Mouse (Mus musculus): ENCODE measurements around the gene Ctcf. TPM values are rescaled to one million over a fixed set of nuclear protein-coding genes. Genes with fewer than 3 reads are reported as not detected.

Ctcf gene
- polyA plus RNA-seq, 1 experiment from 2014 or later = 128 TPM

- 72% methylated on average over 14 of the region's 14 CpGs for WGBS
Observed at GRCm38 (mm10) chr8:105688242-105688752, 51.9 kb downstream of the Ctcf start.

GRCm38 (mm10) chr8:105689256-105689982 is 53.1 kb downstream of the Ctcf start:
- no peak overlapping the region for H3K27ac ChIP-seq (replicated peaks; ENCODE audit: low read depth, low read length)
- no peaks in the 10 kb centered on the region for H3K27me3 ChIP-seq (ENCODE audit: control insufficient read depth, insufficient read depth, low read length)
- H3K9me3 ChIP-seq (ENCODE audit: control insufficient read depth, low read length) = no peaks in the 10 kb centered on the region
- 60% methylated on average over 35 of the region's 35 CpGs for WGBS
- no peaks in the 10 kb centered on the region for H3K36me3 ChIP-seq (ENCODE audit: control insufficient read depth, insufficient read depth, low read length)
- H3K4me2 ChIP-seq (ENCODE audit: low read depth, severe bottlenecking) = no peak overlapping the region
- ATAC-seq (ENCODE audit: insufficient number of reproducible peaks, low FRiP score, low TSS enrichment, low read depth) (no peak), DNase-seq (ENCODE audit: low spot score) (no peak)
- no peak overlapping the region for H3K4me3 ChIP-seq (ENCODE audit: low read depth, low read length)
- H3K4me1 ChIP-seq (ENCODE audit: control insufficient read depth, insufficient read depth, low read length) = peaks cover 4% of the 10 kb centered on the region; the same call in 1 of the 2 replicates
- H3K9ac ChIP-seq (ENCODE audit: low read length) = no peak overlapping the region

More at GRCm38 (mm10) chr8:105688242-105688752, 51.9 kb downstream of the Ctcf start:
- Histone ChIP-seq H3K9ac (ENCODE audit: low read length) (no peak overlapping the region), H3K4me3 (ENCODE audit: low read depth, low read length) (no peak overlapping the region), H3K36me3 (ENCODE audit: control insufficient read depth, insufficient read depth, low read length) (peaks cover 4% of the 10 kb centered on the region; the same call in 1 of the 2 replicates), H3K27ac (replicated peaks; ENCODE audit: low read depth, low read length) (no peak overlapping the region), H3K4me2 (ENCODE audit: low read depth, severe bottlenecking) (no peak overlapping the region), H3K9me3 (ENCODE audit: control insufficient read depth, low read length) (no peaks in the 10 kb centered on the region), H3K27me3 (ENCODE audit: control insufficient read depth, insufficient read depth, low read length) (no peaks in the 10 kb centered on the region), H3K4me1 (ENCODE audit: control insufficient read depth, insufficient read depth, low read length) (peaks cover 4% of the 10 kb centered on the region; the same call in 1 of the 2 replicates)
- DNase-seq (ENCODE audit: low spot score) (no peak), ATAC-seq (ENCODE audit: insufficient number of reproducible peaks, low FRiP score, low TSS enrichment, low read depth) (no peak)

GRCm38 (mm10) chr8:105689983-105690360 is 53.6 kb downstream of the Ctcf start:
- H3K36me3 ChIP-seq (ENCODE audit: control insufficient read depth, insufficient read depth, low read length) = no peaks in the 10 kb centered on the region
- ATAC-seq (ENCODE audit: insufficient number of reproducible peaks, low FRiP score, low TSS enrichment, low read depth) = no peak
- WGBS = 91% methylated on average over 9 of the region's 9 CpGs
- no peak overlapping the region for H3K27ac ChIP-seq (replicated peaks; ENCODE audit: low read depth, low read length)
- no peaks in the 10 kb centered on the region for H3K27me3 ChIP-seq (ENCODE audit: control insufficient read depth, insufficient read depth, low read length)
- peaks cover 4% of the 10 kb centered on the region; the same call in 1 of the 2 replicates for H3K4me1 ChIP-seq (ENCODE audit: control insufficient read depth, insufficient read depth, low read length)
- H3K9me3 ChIP-seq (ENCODE audit: control insufficient read depth, low read length) = no peaks in the 10 kb centered on the region
- no peak for DNase-seq (ENCODE audit: low spot score)
- H3K4me3 ChIP-seq (ENCODE audit: low read depth, low read length) = no peak overlapping the region
- H3K4me2 ChIP-seq (ENCODE audit: low read depth, severe bottlenecking) = no peak overlapping the region
- H3K9ac ChIP-seq (ENCODE audit: low read length) = no peak overlapping the region

DNA sequence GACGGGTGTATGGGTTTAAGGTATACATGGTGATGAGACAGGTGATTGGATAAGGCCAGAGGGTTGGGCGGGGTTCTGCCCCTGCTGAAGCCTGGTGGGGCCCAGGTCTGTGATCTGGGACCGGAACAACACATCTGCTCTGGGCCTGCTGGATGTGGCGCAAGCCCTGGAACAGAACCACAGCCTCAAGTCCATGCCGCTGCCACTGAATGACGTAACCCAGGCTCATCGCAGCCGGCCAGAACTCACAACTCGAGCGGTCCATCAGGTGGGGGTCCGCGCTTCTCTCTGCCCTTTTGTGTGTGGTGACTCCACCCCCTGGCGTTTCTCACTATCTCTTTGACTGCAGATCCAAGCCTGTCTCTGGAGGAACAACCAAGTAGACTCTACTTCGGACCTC is 54.6 kb downstream of the Ctcf start:
- ATAC-seq (ENCODE audit: insufficient number of reproducible peaks, low FRiP score, low TSS enrichment, low read depth) (no peak), DNase-seq (ENCODE audit: low spot score) (no peak)
- H3K9me3 ChIP-seq (ENCODE audit: control insufficient read depth, low read length) = no peaks in the 10 kb centered on the region
- 0 out of 2 replicates have a peak, but pooled peaks cover 3% of the 10 kb centered on the region for H3K27me3 ChIP-seq (ENCODE audit: control insufficient read depth, insufficient read depth, low read length)
- no peak overlapping the region for H3K4me3 ChIP-seq (ENCODE audit: low read depth, low read length)
- H3K27ac ChIP-seq (replicated peaks; ENCODE audit: low read depth, low read length) = no peak overlapping the region
- H3K9ac ChIP-seq (ENCODE audit: low read length) = no peak overlapping the region
- H3K4me1 ChIP-seq (ENCODE audit: control insufficient read depth, insufficient read depth, low read length) = peaks cover 3% of the 10 kb centered on the region; the same call in 1 of the 2 replicates
- WGBS = 84% methylated on average over 14 of the region's 14 CpGs
- no peaks in the 10 kb centered on the region for H3K36me3 ChIP-seq (ENCODE audit: control insufficient read depth, insufficient read depth, low read length)
- no peak overlapping the region for H3K4me2 ChIP-seq (ENCODE audit: low read depth, severe bottlenecking)

DNA sequence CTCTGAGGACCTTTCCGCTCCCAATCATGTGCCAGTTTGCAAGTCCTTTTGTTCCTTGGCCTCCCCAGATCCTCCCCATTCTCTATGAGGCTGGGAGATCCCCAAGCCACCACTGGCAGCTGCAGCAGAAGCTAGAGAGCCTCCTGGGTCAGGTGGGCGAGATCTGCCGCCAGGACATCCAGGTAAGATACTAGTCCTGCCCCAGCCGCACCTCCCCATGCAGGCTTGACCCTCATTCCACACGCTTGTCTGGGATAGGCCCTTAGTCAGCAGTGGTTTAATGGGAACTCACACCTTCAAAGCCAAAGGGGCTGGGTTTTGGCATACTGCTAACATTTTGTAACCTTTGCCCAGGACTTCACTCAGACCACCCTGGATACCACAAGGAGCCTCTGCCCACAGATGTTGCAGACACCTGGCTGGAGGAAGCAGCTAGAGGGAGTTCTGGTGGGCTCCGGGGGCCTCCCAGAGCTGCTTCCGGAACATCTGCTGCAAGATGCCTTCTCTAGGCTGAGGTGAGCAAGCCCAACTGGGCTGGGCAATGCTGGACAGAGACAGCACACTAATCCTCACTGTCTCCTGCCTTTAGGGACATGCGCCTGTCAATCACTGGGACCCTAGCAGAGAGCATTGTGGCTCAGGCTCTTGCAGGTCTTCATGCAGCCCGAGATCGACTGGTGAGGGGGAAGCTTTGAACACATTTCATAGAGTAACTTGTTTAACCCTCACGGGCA is 56.2 kb downstream of the Ctcf start:
- Histone ChIP-seq H3K9ac (ENCODE audit: low read length) (no peak overlapping the region), H3K4me3 (ENCODE audit: low read depth, low read length) (no peak overlapping the region), H3K4me1 (ENCODE audit: control insufficient read depth, insufficient read depth, low read length) (no peaks in the 10 kb centered on the region), H3K27me3 (ENCODE audit: control insufficient read depth, insufficient read depth, low read length) (0 out of 2 replicates have a peak, but pooled peaks cover 3% of the 10 kb centered on the region), H3K4me2 (ENCODE audit: low read depth, severe bottlenecking) (no peak overlapping the region), H3K9me3 (ENCODE audit: control insufficient read depth, low read length) (no peaks in the 10 kb centered on the region), H3K27ac (replicated peaks; ENCODE audit: low read depth, low read length) (no peak overlapping the region), H3K36me3 (ENCODE audit: control insufficient read depth, insufficient read depth, low read length) (no peaks in the 10 kb centered on the region; the same call in 1 of the 2 replicates)
- 93% methylated on average over 11 of the region's 11 CpGs for WGBS
- no peak for DNase-seq (ENCODE audit: low spot score)
- no peak for ATAC-seq (ENCODE audit: insufficient number of reproducible peaks, low FRiP score, low TSS enrichment, low read depth)

GRCm38 (mm10) chr8:105693648-105694047 is 57.3 kb downstream of the Ctcf start:
- Histone ChIP-seq H3K4me2 (ENCODE audit: low read depth, severe bottlenecking) (peak overlapping the region; percentile 71), H3K36me3 (ENCODE audit: control insufficient read depth, insufficient read depth, low read length) (peaks cover 7% of the 10 kb centered on the region; the same call in 1 of the 2 replicates), H3K4me3 (ENCODE audit: low read depth, low read length) (peak overlapping the region; percentile 22), H3K27ac (replicated peaks; ENCODE audit: low read depth, low read length) (no peak overlapping the region), H3K9me3 (ENCODE audit: control insufficient read depth, low read length) (no peaks in the 10 kb centered on the region), H3K27me3 (ENCODE audit: control insufficient read depth, insufficient read depth, low read length) (0 out of 2 replicates have a peak, but pooled peaks cover 3% of the 10 kb centered on the region), H3K9ac (ENCODE audit: low read length) (no peak overlapping the region), H3K4me1 (ENCODE audit: control insufficient read depth, insufficient read depth, low read length) (no peaks in the 10 kb centered on the region)
- DNase-seq (ENCODE audit: low spot score) (peak; percentile 84), ATAC-seq (ENCODE audit: insufficient number of reproducible peaks, low FRiP score, low TSS enrichment, low read depth) (peak; percentile 44; the same call in 1 of the 2 replicates)
- 5% methylated on average over 28 of the region's 30 CpGs for WGBS

DNA sequence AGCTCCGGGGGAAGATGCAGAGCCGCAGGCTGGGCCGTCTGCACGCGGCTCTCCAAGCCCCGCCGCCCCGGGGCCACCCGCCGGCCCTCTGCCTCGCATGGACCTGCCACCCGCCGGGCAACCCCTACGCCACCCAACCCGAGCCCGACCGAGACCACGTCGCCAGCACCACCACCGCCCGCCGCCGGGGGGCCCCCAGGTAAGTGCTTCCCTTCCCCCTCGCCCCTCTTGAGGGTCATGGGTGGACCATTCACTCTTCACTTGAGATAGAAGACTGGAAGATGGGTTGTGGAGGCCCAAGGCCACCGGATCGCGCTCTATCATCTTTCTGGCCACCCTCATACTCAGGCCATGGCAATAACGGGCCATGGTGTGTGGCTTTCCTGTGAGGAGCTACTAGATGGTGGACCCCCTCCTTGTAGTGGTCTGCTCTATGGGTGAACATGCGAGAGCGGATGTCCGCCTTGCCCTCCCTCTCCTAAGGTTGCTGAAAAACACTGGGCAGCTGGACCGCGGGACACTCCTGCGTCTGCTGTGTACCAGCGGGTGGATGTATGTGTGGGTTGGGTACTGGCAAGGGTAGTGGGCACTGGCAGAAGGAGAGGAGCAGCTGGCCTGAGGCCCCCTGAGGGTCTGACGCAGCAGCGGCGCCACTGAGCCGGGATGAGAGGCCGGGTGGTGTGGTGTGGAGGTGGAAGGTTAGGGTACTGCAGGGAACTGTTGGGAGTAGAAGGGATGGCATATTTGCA is 57.9 kb downstream of the Ctcf start:
- ATAC-seq (ENCODE audit: insufficient number of reproducible peaks, low FRiP score, low TSS enrichment, low read depth) (0 out of 2 replicates have a peak, but pooled peaks have one; percentile 27), DNase-seq (ENCODE audit: low spot score) (no peak)
- H3K36me3 ChIP-seq (ENCODE audit: control insufficient read depth, insufficient read depth, low read length) = peaks cover 8% of the 10 kb centered on the region; the same call in 1 of the 2 replicates
- H3K4me3 ChIP-seq (ENCODE audit: low read depth, low read length) = peak overlapping the region; percentile 22
- 9% methylated on average over 40 of the region's 40 CpGs for WGBS
- H3K4me1 ChIP-seq (ENCODE audit: control insufficient read depth, insufficient read depth, low read length) = no peaks in the 10 kb centered on the region
- H3K27ac ChIP-seq (replicated peaks; ENCODE audit: low read depth, low read length) = no peak overlapping the region
- H3K4me2 ChIP-seq (ENCODE audit: low read depth, severe bottlenecking) = peak overlapping the region; percentile 71
- no peaks in the 10 kb centered on the region for H3K9me3 ChIP-seq (ENCODE audit: control insufficient read depth, low read length)
- H3K9ac ChIP-seq (ENCODE audit: low read length) = no peak overlapping the region
- 0 out of 2 replicates have a peak, but pooled peaks cover 3% of the 10 kb centered on the region for H3K27me3 ChIP-seq (ENCODE audit: control insufficient read depth, insufficient read depth, low read length)

All from limb, embryonic 11.5 days (tissue).